Comparison of ENCODE assay signal across 7 mouse cellular contexts in genomic region chr19:32466478-32466877, GRCm38 (mm10). TPM values are rescaled to one million over a fixed set of nuclear protein-coding genes. Genes with fewer than 3 reads are reported as not detected.
DNase-seq lines count a peak whose midpoint lies in the region; ATAC-seq and TF ChIP-seq lines count a peak whose summit lies in the region.

Rpl9-ps6 (minus strand) TSS chr19:32466578.

- ATAC-seq in hindbrain, postnatal 0 days, result no peak
- ATAC-seq in megakaryocyte progenitor cell, adult 5-6 weeks (replicated peaks; ENCODE audit: poor library complexity), result no peak

- TF ChIP-seq POLR2A in ES-Bruce4 (IDR thresholded peaks at IDR 0.05; ENCODE audit: insufficient read depth, low read length), result no peak

- no peak within 1 kb of the TSS for H3K4me2 ChIP-seq in hindbrain, postnatal 0 days (ENCODE audit: low read depth, low read length)

- H3K9me3 ChIP-seq in ES-Bruce4 (replicated peaks; ENCODE audit: control insufficient read depth, insufficient read depth, low read length, poor library complexity, severe bottlenecking), result no peaks in the 10 kb centered on the region
- no peaks in the 10 kb centered on the region for H3K9me3 ChIP-seq in hindbrain, postnatal 0 days (ENCODE audit: low read length)

- no peak within 1 kb of the TSS for H3K27ac ChIP-seq in ES-Bruce4 (ENCODE audit: insufficient read depth, low read length)
- no peak within 1 kb of the TSS for H3K27ac ChIP-seq in hindbrain, postnatal 0 days

- no peak for TF ChIP-seq CTCF in ES-Bruce4 (IDR thresholded peaks at IDR 0.05; ENCODE audit: low read depth, low read length)
- no peak for TF ChIP-seq CTCF in hindbrain, postnatal 0 days (IDR thresholded peaks at IDR 0.05; ENCODE audit: low read depth)

- DNase-seq in adrenal gland, postnatal 10 days, result no peak
- no peak for DNase-seq in gastrocnemius, adult 8-10 months (ENCODE audit: low spot score in 2 of 2)
- no peak for DNase-seq in hindbrain, postnatal 0 days (ENCODE audit: low spot score)
- DNase-seq in spleen, postnatal 14 days (ENCODE audit: low spot score in 2 of 2), result no peak
- no peak for DNase-seq in thymus, adult 18-20 months

- H3K27me3 ChIP-seq in ES-Bruce4 (ENCODE audit: control insufficient read depth, insufficient read depth, low read length, poor library complexity, severe bottlenecking), result no peaks in the 10 kb centered on the region
- H3K27me3 ChIP-seq in hindbrain, postnatal 0 days (ENCODE audit: insufficient read depth, low read length), result no peaks in the 10 kb centered on the region

- TF ChIP-seq EP300 in ES-Bruce4 (IDR thresholded peaks at IDR 0.05; ENCODE audit: insufficient read depth, low read depth, low read length), result no peak

- no peak within 1 kb of the TSS for H3K9ac ChIP-seq in ES-Bruce4 (ENCODE audit: low read depth, poor library complexity, severe bottlenecking)
- H3K9ac ChIP-seq in hindbrain, postnatal 0 days (replicated peaks; ENCODE audit: low read length), result no peak within 1 kb of the TSS

- 79% methylated on average over 5 of the region's 6 CpGs for WGBS in hindbrain, postnatal 0 days

- H3K4me3 ChIP-seq in ES-Bruce4 (ENCODE audit: low read depth, low read length), result no peak within 1 kb of the TSS
- no peak within 1 kb of the TSS for H3K4me3 ChIP-seq in hindbrain, postnatal 0 days (ENCODE audit: low read length)

- no peaks in the 10 kb centered on the region for H3K36me3 ChIP-seq in ES-Bruce4 (ENCODE audit: control insufficient read depth, insufficient read depth, low read length, poor library complexity, severe bottlenecking)
- H3K36me3 ChIP-seq in hindbrain, postnatal 0 days (ENCODE audit: insufficient read depth, low read length), result no peaks in the 10 kb centered on the region

- H3K4me1 ChIP-seq in ES-Bruce4 (ENCODE audit: control insufficient read depth, insufficient read depth, low read length), result no peaks in the 10 kb centered on the region
- no peaks in the 10 kb centered on the region for H3K4me1 ChIP-seq in hindbrain, postnatal 0 days (ENCODE audit: insufficient read depth, low read length)

RNA-seq across cellular contexts. Expression of gene Rpl9-ps6, which starts in this region (rescaled TPM):
- 1,753 and 1,831 TPM in 2 replicates for polyA plus RNA-seq in ES-Bruce4 (2011; ENCODE audit: insufficient read depth, insufficient read length, low read depth, missing spikeins)
- 100 to 1,000 TPM in 1 of 2 experiments, 10 to 100 TPM in 1; 64.8 to 136 TPM for total RNA-seq in adrenal gland, postnatal 10 days (2021)
- 10 to 100 TPM; 11.4 to 23.0 (median 13.8) TPM for total RNA-seq in gastrocnemius, adult 8-10 months (2022)
- 27.9 and 35.0 TPM in 2 replicates for total RNA-seq in hindbrain, postnatal 0 days (2014; rRNA removed)
- 53.9 and 65.0 TPM in 2 replicates for polyA plus RNA-seq in hindbrain, postnatal 0 days (2015; fragmentation: Nextera tagmentation; extraction: Ambion mirVana)
- 253 and 285 TPM in 2 replicates for total RNA-seq in megakaryocyte progenitor cell, adult 5-6 weeks (2015)
- 104 and 124 TPM in 2 replicates for total RNA-seq in megakaryocyte progenitor cell, adult 5-6 weeks (2017)

Comparison
In these comparisons a context has a peak if more than half of its experiments do, and no peak if none do; other contexts are left out.
1. RNA of gene Rpl9-ps6 (polyA plus RNA-seq): 1,753 to 1,831 TPM in ES-Bruce4; 53.9 to 65.0 TPM in hindbrain, postnatal 0 days; every median in the first group is over 10 times any median in the second.